Mouse (Mus musculus) heart, embryonic 16.5 days (tissue): ENCODE measurements around the gene Il1rl2. TPM values are rescaled to one million over a fixed set of nuclear protein-coding genes. Genes with fewer than 3 reads are reported as not detected.

ENCODE experiments used
- ATAC-seq: fragments of 200-750 bp; cut with Nextera tagmentation; replicated peaks from 2 replicates; pipeline ENCODE4 v1.8.0; 2017; ENCODE audit warnings: moderate number of reproducible peaks; ENCODE audit not compliant: insufficient read depth, low FRiP score; ENCODE audit errors: extremely low read depth
- H3K27ac ChIP-seq: fragments of 300-500 bp; sonication (generic); 2 replicates; pipeline ENCODE4 v1.5.1; 2014; ENCODE audit warnings: mild to moderate bottlenecking, low read length, control low read depth, moderate library complexity
- H3K27me3 ChIP-seq: fragments of 300-500 bp; sonication (generic); 2 replicates; pipeline ENCODE4 v1.6.1; 2014; ENCODE audit warnings: low read length, mixed read lengths; ENCODE audit not compliant: control insufficient read depth, insufficient read depth
- H3K36me3 ChIP-seq: fragments of 300-500 bp; sonication (generic); 2 replicates; pipeline ENCODE4 v1.6.1; 2014; ENCODE audit not compliant: control insufficient read depth, insufficient read depth
- H3K4me1 ChIP-seq: fragments of 300-500 bp; sonication (generic); 2 replicates; pipeline ENCODE4 v1.6.1; 2014; ENCODE audit warnings: low read length, mixed read lengths; ENCODE audit not compliant: control insufficient read depth, insufficient read depth
- H3K4me2 ChIP-seq: fragments of 300-500 bp; sonication (generic); 2 replicates; pipeline ENCODE4 v1.6.1; 2014; ENCODE audit warnings: low read depth, mild to moderate bottlenecking, control low read depth, low read length
- H3K4me3 ChIP-seq: fragments of 300-500 bp; sonication (generic); 2 replicates; pipeline ENCODE4 v1.5.1; 2014; ENCODE audit warnings: mild to moderate bottlenecking, control low read depth, low read length
- H3K9ac ChIP-seq: fragments of 300-500 bp; sonication (generic); 2 replicates; pipeline ENCODE4 v1.6.1; 2014; ENCODE audit warnings: low read length, control low read depth
- H3K9me3 ChIP-seq: fragments of 300-500 bp; sonication (generic); replicated peaks from 2 replicates; pipeline ENCODE4 v1.6.1; 2016; ENCODE audit warnings: low read length; ENCODE audit not compliant: control insufficient read depth
- WGBS: fragments of 180-500 bp; shearing (Covaris S2); extraction: QIAGEN DNeasy Blood & Tissue Kit; methylation state at CpG from one replicate; pipeline ENCODE4 v1.1.7; 2014; 5-methylcytosine and 5-hydroxymethylcytosine counted together
- polyA plus RNA-seq: library from polyadenylated mRNA; unstranded; fragments of >200 nt; fragmentation: Nextera tagmentation; extraction: Ambion mirVana; gene quantifications from 2 replicates; pipeline ENCODE4 v1.2.1, GENCODE M21; 2015

The Il1rl2 gene
- polyA plus RNA-seq, 1 experiment from 2014 or later, result 5.2 TPM

DNA sequence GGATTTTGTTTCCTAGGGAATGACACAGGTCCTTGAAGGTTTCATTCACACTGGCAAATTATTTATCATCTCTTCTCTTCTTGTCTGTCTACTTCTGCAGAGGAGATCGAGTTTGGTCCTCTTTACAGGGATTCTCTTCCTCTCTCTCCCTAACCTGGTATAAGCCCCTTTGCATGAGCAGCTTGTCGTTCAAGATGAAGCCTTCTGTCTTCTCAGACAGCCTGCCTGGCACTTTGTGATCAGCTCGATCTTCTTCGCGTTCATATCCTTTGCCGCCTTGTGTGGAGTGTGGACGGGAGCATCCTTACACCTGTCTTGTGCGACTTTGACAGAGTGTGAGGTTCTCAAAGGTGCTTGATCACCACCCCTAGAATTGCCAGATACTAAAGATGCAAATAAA, 5.8 kb downstream of the Il1rl2 start:
- H3K27ac ChIP-seq, result no peak overlapping the region
- 81% methylated on average over 8 of the region's 8 CpGs for WGBS
- H3K9ac ChIP-seq, result no peak overlapping the region
- H3K4me2 ChIP-seq, result no peak overlapping the region
- no peak overlapping the region for H3K4me3 ChIP-seq
- ATAC-seq, result no peak
- no peaks in the 10 kb centered on the region for H3K36me3 ChIP-seq
- H3K9me3 ChIP-seq, result no peaks in the 10 kb centered on the region
- H3K27me3 ChIP-seq, result peaks cover 6% of the 10 kb centered on the region; the same call in 1 of the 2 replicates
- peaks cover 5% of the 10 kb centered on the region for H3K4me1 ChIP-seq

DNA sequence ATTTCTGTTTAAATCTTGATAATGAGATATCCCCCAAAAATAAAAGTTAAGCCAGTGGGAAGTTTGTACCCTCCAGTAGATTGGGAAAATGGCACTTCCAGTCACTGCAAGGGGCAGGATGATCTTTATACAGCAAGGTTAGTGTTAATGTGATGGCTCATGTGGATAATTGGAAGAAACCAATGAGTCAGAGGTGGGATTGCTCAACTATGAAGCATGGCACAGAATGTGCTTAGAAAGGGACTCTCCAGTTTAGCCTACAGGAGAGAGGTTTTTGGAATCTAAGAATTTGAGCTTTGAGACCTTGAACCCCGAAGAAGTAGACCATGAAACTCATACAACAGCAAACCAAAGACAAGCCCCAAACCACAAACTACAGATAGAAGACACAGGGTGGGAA, 14.9 kb downstream of the Il1rl2 start:
- no peaks in the 10 kb centered on the region for H3K9me3 ChIP-seq
- 0 out of 2 replicates have a peak, but pooled peaks cover 3% of the 10 kb centered on the region for H3K36me3 ChIP-seq
- no peak for ATAC-seq
- no peak overlapping the region for H3K4me3 ChIP-seq
- 65% methylated on average over 1 of the region's 1 CpGs for WGBS
- no peaks in the 10 kb centered on the region for H3K4me1 ChIP-seq
- no peaks in the 10 kb centered on the region for H3K27me3 ChIP-seq
- no peak overlapping the region for H3K27ac ChIP-seq
- H3K9ac ChIP-seq, result no peak overlapping the region
- no peak overlapping the region for H3K4me2 ChIP-seq

GRCm38 (mm10) chr1:40340102-40340501, 15.7 kb downstream of the Il1rl2 start:
- no peak overlapping the region for H3K9ac ChIP-seq
- H3K36me3 ChIP-seq, result 0 out of 2 replicates have a peak, but pooled peaks cover 3% of the 10 kb centered on the region
- no peaks in the 10 kb centered on the region for H3K27me3 ChIP-seq
- no peak overlapping the region for H3K4me3 ChIP-seq
- no peak overlapping the region for H3K4me2 ChIP-seq
- no peak overlapping the region for H3K27ac ChIP-seq
- no peaks in the 10 kb centered on the region for H3K9me3 ChIP-seq
- WGBS, result 83% methylated on average over 4 of the region's 4 CpGs
- ATAC-seq, result no peak
- no peaks in the 10 kb centered on the region for H3K4me1 ChIP-seq

- 70% methylated on average over 4 of the region's 4 CpGs for WGBS
- ATAC-seq, result no peak
- Histone ChIP-seq H3K9ac (no peak overlapping the region), H3K4me1 (no peaks in the 10 kb centered on the region), H3K4me3 (no peak overlapping the region), H3K27me3 (no peaks in the 10 kb centered on the region), H3K36me3 (no peaks in the 10 kb centered on the region), H3K4me2 (no peak overlapping the region), H3K27ac (no peak overlapping the region), H3K9me3 (no peaks in the 10 kb centered on the region)
Observed at GRCm38 (mm10) chr1:40352158-40352903, 27.9 kb downstream of the Il1rl2 start.

DNA sequence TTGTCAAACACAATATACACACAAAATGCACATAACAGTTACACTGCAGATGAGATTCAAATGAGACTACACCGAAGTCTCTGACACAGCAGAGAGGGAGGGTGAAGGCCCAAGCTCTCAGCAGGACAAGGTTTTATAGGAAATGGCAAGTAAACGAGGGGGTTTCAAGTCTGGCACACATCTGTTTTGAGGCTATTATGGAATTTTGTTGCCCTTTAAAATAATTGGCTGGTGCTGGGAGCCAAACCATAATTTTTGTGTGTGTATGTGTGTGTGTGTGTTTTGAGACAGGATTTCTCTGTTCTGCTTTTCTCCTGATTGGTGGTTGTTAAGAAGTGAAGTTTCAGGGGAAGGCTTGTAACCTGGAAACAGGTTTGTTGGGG, 28.5 kb downstream of the Il1rl2 start:
- Histone ChIP-seq H3K27me3 (no peaks in the 10 kb centered on the region), H3K36me3 (no peaks in the 10 kb centered on the region), H3K4me1 (no peaks in the 10 kb centered on the region), H3K9ac (no peak overlapping the region), H3K4me3 (no peak overlapping the region), H3K4me2 (no peak overlapping the region), H3K9me3 (no peaks in the 10 kb centered on the region), H3K27ac (no peak overlapping the region)
- 68% methylated on average over 2 of the region's 2 CpGs for WGBS
- ATAC-seq, result no peak

GRCm38 (mm10) chr1:40354665-40355064, 30.3 kb downstream of the Il1rl2 start:
- H3K36me3 ChIP-seq, result no peaks in the 10 kb centered on the region
- H3K27me3 ChIP-seq, result no peaks in the 10 kb centered on the region
- no peak overlapping the region for H3K4me2 ChIP-seq
- no peak overlapping the region for H3K4me3 ChIP-seq
- H3K9ac ChIP-seq, result no peak overlapping the region
- 85% methylated on average over 3 of the region's 3 CpGs for WGBS
- H3K9me3 ChIP-seq, result no peaks in the 10 kb centered on the region
- peaks cover 4% of the 10 kb centered on the region; the same call in 1 of the 2 replicates for H3K4me1 ChIP-seq
- no peak for ATAC-seq
- H3K27ac ChIP-seq, result no peak overlapping the region

DNA sequence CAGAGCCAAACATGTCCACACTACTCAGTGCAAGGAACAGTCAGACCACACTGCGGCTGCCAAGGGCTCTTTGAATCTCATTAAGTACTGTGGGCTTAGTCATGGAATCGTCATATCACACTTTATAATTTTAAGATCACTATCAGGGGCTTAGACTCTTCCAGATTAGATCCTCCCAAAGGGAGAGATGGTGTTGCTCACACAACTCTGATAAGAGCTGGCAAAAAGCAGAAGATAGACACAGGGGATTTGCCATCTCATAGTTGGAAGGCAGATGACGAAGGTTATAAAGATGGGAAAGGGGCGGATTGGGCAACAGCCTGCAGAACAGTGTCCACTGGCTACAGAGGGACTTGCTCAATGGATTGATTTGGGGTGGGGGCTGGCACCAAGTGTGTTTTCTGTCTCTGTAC, 31.0 kb downstream of the Il1rl2 start:
- no peak overlapping the region for H3K4me2 ChIP-seq
- H3K36me3 ChIP-seq, result no peaks in the 10 kb centered on the region
- no peaks in the 10 kb centered on the region for H3K27me3 ChIP-seq
- H3K27ac ChIP-seq, result no peak overlapping the region
- H3K4me3 ChIP-seq, result no peak overlapping the region
- peaks cover 4% of the 10 kb centered on the region; the same call in 1 of the 2 replicates for H3K4me1 ChIP-seq
- 75% methylated on average over 4 of the region's 4 CpGs for WGBS
- no peak overlapping the region for H3K9ac ChIP-seq
- H3K9me3 ChIP-seq, result no peaks in the 10 kb centered on the region
- ATAC-seq, result no peak

DNA sequence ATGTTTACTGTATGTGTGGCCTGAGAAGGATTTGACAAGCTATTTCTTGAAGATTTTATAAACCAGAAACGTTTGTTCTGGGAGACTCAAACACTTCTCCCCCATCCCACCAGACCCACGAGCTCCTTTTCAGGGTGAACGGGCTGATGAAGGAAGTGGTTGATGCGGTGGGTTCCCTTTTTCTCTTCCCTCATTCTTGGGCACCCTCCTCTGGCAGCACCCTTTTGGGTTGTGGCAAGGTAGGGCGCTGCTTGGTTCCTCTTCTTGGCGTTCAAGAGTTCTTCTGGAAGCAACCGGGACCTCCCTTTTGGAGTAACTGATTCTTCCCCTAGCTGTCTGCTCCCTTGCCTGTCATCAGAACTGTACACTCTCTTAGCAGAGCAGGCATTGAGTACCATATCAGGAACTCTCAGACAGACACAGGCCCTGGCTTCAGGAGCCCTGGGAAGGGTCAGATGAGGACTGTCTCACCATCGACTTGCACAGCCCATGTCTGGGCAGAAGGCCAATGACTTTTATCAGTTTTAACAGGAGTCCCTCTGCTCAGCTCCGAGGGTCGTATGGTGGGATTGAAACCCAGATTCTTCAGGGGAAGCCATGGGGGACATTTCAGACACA, 31.6 kb downstream of the Il1rl2 start:
- 39% methylated on average over 10 of the region's 10 CpGs for WGBS
- H3K9ac ChIP-seq, result no peak overlapping the region
- H3K36me3 ChIP-seq, result no peaks in the 10 kb centered on the region
- ATAC-seq, result 0 out of 2 replicates have a peak, but pooled peaks have one; percentile 45
- H3K27me3 ChIP-seq, result no peaks in the 10 kb centered on the region
- no peak overlapping the region for H3K4me3 ChIP-seq
- H3K9me3 ChIP-seq, result no peaks in the 10 kb centered on the region
- H3K4me1 ChIP-seq, result peaks cover 4% of the 10 kb centered on the region; the same call in 1 of the 2 replicates
- H3K4me2 ChIP-seq, result no peak overlapping the region
- no peak overlapping the region for H3K27ac ChIP-seq

GRCm38 (mm10) chr1:40357921-40358320, 33.5 kb downstream of the Il1rl2 start:
- Histone ChIP-seq H3K9me3 (no peaks in the 10 kb centered on the region), H3K9ac (no peak overlapping the region), H3K4me1 (peaks cover 4% of the 10 kb centered on the region; the same call in 1 of the 2 replicates), H3K4me3 (no peak overlapping the region), H3K27me3 (no peaks in the 10 kb centered on the region), H3K4me2 (no peak overlapping the region), H3K36me3 (no peaks in the 10 kb centered on the region), H3K27ac (no peak overlapping the region)
- no peak for ATAC-seq
- WGBS, result 58% methylated on average over 2 of the region's 2 CpGs
